Mouse (Mus musculus): ENCODE measurements at regions not wholly inside any gene's neighbourhood (a gene's known extent, or its start where the extent isn't known, plus 50 kb on each side); places are given as distances from the start of the nearest gene placed in this dataset.
A peak's percentile ranks its signal among the peaks of the same experiment; 100 is the strongest.

DNA sequence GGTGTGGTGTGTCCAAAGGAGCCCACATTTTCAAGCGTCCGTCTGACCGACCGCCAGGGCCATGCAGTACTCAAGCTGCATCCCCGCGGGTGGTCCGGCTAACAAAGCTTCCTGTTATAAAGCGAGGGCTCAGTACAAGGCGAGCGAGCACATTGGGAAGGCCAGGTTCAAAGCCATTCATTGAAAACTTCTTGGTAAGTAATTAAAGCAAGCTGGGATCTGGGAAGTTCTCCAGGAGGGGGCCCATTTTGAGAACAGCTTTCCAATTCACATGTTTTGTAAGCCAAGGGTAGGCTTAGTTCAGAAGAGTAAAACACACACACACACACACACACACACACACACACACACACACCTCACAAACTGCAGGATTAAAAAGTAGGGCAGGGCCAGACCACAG lies 57.3 kb upstream of the Prep start:
- peak; percentile 77 for ATAC-seq (ENCODE audit: low FRiP score)
- H3K4me1 ChIP-seq (replicated peaks): no peaks in the 10 kb centered on the region
- no peak overlapping the region for H3K4me2 ChIP-seq
- no peak overlapping the region for H3K9ac ChIP-seq
- H3K36me3 ChIP-seq: no peaks in the 10 kb centered on the region
- no peaks in the 10 kb centered on the region for H3K27me3 ChIP-seq
- H3K9me3 ChIP-seq: no peaks in the 10 kb centered on the region
- no peak overlapping the region for H3K4me3 ChIP-seq
- no peak overlapping the region for H3K27ac ChIP-seq
- 20% methylated on average over 10 of the region's 10 CpGs for WGBS

DNA sequence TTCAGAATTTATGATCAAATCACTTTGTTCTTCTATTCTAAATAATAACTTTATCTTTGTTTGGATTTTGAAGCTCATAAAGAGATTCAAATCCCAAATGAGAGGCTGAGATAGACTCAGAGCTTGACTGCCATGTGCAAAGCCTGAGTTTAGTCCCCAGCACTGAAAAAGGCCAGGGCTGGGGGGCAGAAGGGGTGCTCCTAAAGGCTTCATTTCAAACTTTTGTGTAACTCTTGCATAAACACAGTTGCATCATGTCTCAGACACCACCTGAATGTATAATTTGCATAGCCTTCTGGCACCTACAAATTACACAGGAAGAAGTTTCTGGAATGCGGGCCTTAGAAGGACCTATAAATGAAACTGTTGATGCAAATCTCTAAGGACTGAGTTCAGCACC lies 57.8 kb upstream of the Prep start:
- ATAC-seq (ENCODE audit: low FRiP score): no peak
- no peak overlapping the region for H3K4me3 ChIP-seq
- no peaks in the 10 kb centered on the region for H3K9me3 ChIP-seq
- H3K9ac ChIP-seq: no peak overlapping the region
- H3K36me3 ChIP-seq: no peaks in the 10 kb centered on the region
- H3K4me1 ChIP-seq (replicated peaks): no peaks in the 10 kb centered on the region
- 96% methylated on average over 1 of the region's 1 CpGs for WGBS
- no peaks in the 10 kb centered on the region for H3K27me3 ChIP-seq
- H3K27ac ChIP-seq: no peak overlapping the region
- H3K4me2 ChIP-seq: no peak overlapping the region

DNA sequence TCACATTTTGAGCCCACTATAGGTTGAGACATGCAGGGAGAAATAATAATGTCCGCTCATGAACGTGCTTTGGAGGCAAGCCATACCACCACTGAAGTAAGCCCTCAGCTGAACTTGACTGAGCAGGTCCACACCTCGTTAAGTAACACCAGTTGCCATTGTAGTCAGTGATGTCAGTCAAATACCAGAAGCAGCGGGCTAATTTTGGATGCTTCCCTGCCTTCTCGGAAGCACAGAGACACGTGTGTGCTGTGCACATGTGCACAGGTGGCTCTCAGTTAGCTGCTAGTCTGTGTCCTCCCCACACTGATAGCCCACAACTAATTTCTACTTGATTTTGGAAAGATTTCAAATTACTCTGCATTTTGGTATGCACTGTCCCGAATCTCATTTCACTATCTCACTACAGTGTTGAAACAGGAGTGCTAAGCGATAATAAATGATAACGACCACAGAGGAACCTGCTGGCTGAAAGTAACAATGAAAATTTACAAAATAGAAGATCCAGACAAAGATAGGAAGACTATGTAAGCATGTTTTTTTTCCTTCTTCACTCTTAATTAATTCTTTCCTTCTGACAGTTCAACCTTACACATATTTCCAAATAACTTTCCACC lies 62.9 kb upstream of the Prep start:
- Histone ChIP-seq H3K27me3 (no peaks in the 10 kb centered on the region), H3K27ac (no peak overlapping the region), H3K9me3 (no peaks in the 10 kb centered on the region), H3K4me3 (no peak overlapping the region), H3K4me1 (replicated peaks) (peaks cover 12% of the 10 kb centered on the region), H3K36me3 (no peaks in the 10 kb centered on the region), H3K4me2 (no peak overlapping the region), H3K9ac (no peak overlapping the region)
- ATAC-seq (ENCODE audit: low FRiP score): no peak
- 85% methylated on average over 9 of the region's 9 CpGs for WGBS

DNA sequence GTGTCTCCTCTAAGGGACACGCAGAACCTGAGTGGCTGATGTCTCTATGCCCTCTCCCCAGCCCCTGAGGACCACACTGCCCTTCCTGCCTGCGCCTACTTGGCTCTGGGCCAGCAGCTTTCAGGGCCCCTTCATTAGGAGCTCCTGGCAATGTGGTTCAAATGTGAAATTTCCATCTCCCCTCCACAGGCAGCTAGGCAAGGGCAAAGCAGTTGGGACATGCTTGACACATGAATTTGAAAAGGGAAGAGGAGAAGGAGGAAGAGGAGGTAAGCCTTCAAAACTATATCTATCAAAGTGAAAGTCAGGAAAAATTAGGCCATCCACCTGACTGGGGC lies 63.7 kb upstream of the Prep start:
- peaks cover 12% of the 10 kb centered on the region for H3K4me1 ChIP-seq (replicated peaks)
- no peaks in the 10 kb centered on the region for H3K36me3 ChIP-seq
- 53% methylated on average over 2 of the region's 2 CpGs for WGBS
- no peaks in the 10 kb centered on the region for H3K9me3 ChIP-seq
- H3K27ac ChIP-seq: no peak overlapping the region
- H3K9ac ChIP-seq: no peak overlapping the region; the same call in 1 of the 2 replicates
- no peak overlapping the region for H3K4me3 ChIP-seq
- ATAC-seq (ENCODE audit: low FRiP score): peak; percentile 21; the same call in 1 of the 2 replicates
- no peak overlapping the region for H3K4me2 ChIP-seq
- H3K27me3 ChIP-seq: no peaks in the 10 kb centered on the region

DNA sequence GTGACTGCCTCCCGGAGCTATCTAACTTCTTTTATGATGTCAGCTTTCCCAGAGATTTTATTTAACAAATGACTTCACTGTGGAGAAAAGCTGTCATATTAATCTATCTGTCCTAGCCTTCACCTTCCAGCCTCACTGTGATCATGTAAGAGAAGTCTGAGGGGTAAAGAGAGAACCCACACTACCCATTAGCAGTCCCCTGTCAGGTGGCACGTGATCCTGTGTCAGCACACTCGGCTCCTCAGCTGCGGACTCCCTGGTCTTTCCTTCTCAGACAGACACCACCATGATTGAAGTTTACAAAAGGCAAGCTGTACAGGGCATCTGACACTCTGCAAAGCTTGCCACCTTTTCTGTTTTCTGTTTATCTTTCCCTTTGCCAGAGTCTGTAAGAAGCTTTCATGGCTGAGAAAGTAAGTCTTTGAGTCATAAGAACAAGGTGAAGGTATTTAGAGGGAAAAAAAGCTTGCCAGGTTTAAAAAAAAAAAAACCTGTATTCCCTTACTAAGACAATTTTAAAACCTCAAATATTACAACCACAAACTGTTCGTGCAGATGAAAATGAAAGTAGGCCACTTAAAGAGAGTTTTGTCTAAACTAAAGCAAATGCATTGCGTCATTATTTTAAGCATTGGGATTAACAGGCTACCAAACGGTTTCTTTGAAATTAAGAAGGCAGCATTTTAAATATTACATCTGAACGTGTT lies 64.2 kb upstream of the Prep start:
- no peaks in the 10 kb centered on the region for H3K9me3 ChIP-seq
- H3K36me3 ChIP-seq: no peaks in the 10 kb centered on the region
- no peak for ATAC-seq (ENCODE audit: low FRiP score)
- H3K27me3 ChIP-seq: no peaks in the 10 kb centered on the region
- no peak overlapping the region for H3K4me2 ChIP-seq
- no peak overlapping the region for H3K9ac ChIP-seq
- H3K4me3 ChIP-seq: no peak overlapping the region
- WGBS: 71% methylated on average over 8 of the region's 8 CpGs
- no peak overlapping the region for H3K27ac ChIP-seq
- H3K4me1 ChIP-seq (replicated peaks): peaks cover 12% of the 10 kb centered on the region

DNA sequence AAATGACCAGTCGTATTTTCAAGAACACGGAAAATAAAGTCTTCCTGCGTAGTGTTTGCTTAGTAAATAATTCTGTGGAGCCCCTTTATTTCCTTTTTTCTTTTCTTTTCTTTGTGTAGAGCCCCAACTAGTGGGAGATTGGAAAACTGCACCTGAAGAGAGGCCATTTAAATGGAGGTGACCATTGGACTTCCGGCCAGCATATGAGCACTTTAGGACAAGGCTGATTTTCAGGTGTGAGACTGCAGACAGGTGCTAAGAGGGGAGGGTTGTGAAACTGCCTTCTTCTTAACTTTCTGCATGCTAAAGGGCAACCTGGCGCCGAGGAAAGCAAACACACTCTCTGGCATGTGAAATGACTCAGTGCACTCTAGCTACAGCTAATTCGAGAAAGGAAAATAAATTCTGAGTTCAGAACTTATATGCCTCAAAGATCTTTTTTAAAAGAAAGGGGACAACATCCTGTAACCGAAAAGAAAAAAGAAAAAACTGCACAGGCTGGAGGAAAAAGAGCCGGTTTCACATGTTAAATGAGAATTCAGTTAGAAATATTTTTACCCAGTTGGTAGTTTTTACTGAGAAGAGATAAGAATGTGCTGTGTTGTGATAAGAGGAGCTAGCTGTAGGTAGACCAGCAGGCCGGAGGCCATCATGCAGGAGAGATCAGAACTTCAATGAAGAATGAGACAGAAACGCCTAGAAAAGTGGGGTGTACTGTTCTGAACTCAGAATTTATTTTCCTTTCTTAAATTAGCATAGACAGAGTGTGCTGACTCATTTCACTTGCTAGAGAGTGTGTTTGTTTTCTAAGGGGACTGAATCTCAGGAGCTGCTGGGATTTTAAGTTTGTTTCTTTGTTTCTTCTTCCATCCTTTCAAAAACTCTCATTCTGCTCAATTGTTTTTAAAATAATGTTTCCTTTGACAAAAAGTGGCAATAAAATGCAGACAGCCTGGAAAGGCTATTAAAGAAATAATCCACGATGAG lies 65.8 kb upstream of the Prep start:
- H3K27ac ChIP-seq: peak overlapping the region; percentile 89
- ATAC-seq (ENCODE audit: low FRiP score): peak; percentile 28; the same call in 1 of the 2 replicates
- WGBS: 50% methylated on average over 12 of the region's 12 CpGs
- peak overlapping the region; percentile 71 for H3K4me2 ChIP-seq
- peaks cover 18% of the 10 kb centered on the region for H3K4me1 ChIP-seq (replicated peaks)
- H3K9ac ChIP-seq: peak overlapping the region; percentile 71
- H3K36me3 ChIP-seq: no peaks in the 10 kb centered on the region
- peak overlapping the region; percentile 41 for H3K4me3 ChIP-seq
- no peaks in the 10 kb centered on the region for H3K9me3 ChIP-seq
- H3K27me3 ChIP-seq: no peaks in the 10 kb centered on the region

DNA sequence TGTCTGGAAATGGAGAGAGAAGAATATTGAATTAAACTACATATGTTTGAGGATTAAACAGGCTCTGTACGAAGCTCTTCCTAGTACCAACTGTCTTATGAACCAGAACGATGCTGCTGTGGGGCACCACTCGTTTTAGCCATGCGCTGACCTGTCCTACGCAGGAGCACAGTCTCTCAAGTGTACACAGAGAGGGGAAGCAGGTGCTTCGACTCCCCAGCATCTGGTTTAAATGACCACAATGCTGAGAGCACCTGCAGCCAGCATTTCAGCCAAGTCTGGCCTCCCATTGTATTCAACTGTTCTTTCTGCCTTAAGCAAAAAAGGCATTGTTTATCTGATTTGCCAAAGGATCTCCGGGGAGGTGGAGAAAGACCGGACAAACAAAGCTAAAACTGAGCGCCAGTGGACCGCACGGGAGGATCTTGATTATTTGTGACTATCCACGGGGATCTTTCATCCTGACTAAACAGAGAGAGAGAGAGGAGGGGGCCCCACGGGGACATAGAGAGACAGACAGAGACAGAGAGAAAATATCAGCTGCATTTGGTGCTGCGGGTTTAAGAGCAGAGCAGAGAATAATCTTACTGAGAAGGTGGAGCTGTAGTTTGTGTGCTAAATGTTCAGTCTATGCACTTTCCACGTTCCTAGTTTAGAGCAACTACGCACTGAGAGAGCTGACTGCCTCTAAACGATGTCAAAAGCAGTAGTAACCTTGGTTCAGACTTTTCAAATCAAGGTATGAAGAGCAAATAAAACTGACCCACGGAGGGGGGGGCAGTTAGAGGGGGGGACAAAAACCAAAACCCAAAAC lies 66.8 kb upstream of the Prep start:
- H3K9ac ChIP-seq: peak overlapping the region; percentile 71
- no peaks in the 10 kb centered on the region for H3K9me3 ChIP-seq
- WGBS: 10% methylated on average over 18 of the region's 18 CpGs
- H3K27ac ChIP-seq: peak overlapping the region; percentile 89
- peaks cover 18% of the 10 kb centered on the region for H3K4me1 ChIP-seq (replicated peaks)
- peak overlapping the region; percentile 71 for H3K4me2 ChIP-seq
- no peaks in the 10 kb centered on the region for H3K36me3 ChIP-seq
- H3K4me3 ChIP-seq: peak overlapping the region; percentile 41
- ATAC-seq (ENCODE audit: low FRiP score): peak; percentile 71
- no peaks in the 10 kb centered on the region for H3K27me3 ChIP-seq

DNA sequence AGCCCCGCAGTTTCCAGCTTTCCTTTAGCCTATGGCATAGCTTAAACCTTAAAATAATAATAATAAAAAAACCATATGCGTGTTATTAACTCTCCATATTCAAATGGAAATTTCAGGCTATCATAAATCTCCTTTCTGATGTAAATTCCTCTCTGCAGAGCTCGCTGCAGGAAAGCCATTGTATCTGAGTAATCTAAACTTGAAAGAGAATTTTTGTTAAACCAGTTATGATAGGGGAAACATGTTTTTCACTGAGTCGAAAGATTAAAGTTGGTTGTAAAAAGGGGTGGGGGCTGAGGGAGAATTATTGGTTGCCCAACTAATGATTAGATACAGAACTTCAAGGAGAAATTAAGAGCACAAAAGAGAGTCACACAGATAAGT lies 69.1 kb upstream of the Prep start:
- 3% methylated on average over 4 of the region's 4 CpGs for WGBS
- H3K36me3 ChIP-seq: no peaks in the 10 kb centered on the region
- H3K9ac ChIP-seq: peak overlapping the region; percentile 51; the same call in 1 of the 2 replicates
- peak overlapping the region; percentile 52 for H3K4me2 ChIP-seq
- H3K4me1 ChIP-seq (replicated peaks): peaks cover 21% of the 10 kb centered on the region
- H3K9me3 ChIP-seq: no peaks in the 10 kb centered on the region
- H3K4me3 ChIP-seq: peak overlapping the region; percentile 27; the same call in 1 of the 2 replicates
- no peak overlapping the region for H3K27ac ChIP-seq
- H3K27me3 ChIP-seq: no peaks in the 10 kb centered on the region
- ATAC-seq (ENCODE audit: low FRiP score): no peak

DNA sequence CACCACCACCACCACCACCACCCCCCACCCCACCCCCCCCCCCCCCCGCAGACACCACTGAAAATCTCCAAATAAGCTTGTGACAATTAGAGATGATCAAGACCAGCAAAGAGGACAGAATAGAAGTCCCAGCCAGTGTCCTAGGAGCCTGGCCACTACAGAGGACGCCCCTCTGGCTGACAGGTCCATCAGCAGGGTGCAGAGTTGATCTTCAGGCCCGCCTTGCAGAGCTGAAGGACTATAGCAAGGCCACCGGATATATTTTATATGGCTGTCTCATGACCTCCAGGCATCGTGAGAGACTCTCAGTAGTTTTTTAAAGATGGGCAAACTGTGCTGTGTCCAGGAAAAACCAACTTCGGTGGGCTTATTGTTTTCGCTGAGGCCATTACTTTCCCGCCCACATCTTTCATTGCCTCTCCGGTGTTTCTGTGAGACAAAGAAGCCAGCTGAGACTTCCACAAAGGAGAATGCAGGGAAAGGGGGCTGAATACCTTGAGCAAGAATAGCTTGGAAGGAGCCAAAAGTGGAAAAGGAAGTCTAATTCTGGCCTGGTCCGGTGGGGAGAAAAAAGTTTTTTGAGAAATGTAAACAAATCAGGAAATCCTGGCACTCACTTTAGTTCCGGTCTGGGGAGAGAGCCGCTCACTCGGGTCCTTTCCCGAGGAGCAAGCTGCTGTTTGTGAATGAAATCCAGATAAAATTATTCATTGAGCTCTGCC lies 69.7 kb upstream of the Prep start:
- WGBS: 2% methylated on average over 13 of the region's 14 CpGs
- Histone ChIP-seq H3K27ac (no peak overlapping the region), H3K27me3 (no peaks in the 10 kb centered on the region), H3K9me3 (no peaks in the 10 kb centered on the region), H3K4me3 (peak overlapping the region; percentile 27), H3K4me1 (replicated peaks) (peaks cover 21% of the 10 kb centered on the region), H3K4me2 (peak overlapping the region; percentile 52), H3K36me3 (no peaks in the 10 kb centered on the region), H3K9ac (peak overlapping the region; percentile 51; the same call in 1 of the 2 replicates)
- no peak for ATAC-seq (ENCODE audit: low FRiP score)

DNA sequence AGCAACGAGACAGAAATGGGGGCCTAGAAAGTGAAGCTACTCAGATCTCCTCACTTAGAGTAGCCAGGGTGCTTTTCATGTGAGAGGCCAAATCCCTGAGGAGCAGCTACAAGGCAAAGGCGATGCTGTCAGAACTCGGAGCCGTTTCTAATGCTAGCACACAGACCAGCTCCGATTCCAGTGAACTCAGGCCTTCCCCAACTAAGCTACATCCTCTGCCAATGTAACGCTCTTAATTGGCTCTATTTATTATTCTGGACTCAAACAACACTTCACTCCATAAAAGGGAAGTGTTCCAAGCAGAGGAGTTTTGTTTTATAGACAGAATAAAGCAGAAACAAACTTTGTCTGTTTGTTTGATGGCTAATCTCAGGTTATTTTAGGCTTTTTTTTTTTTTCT lies 71.2 kb upstream of the Prep start:
- no peaks in the 10 kb centered on the region for H3K36me3 ChIP-seq
- H3K9me3 ChIP-seq: no peaks in the 10 kb centered on the region
- no peak overlapping the region for H3K4me2 ChIP-seq
- H3K4me1 ChIP-seq (replicated peaks): peaks cover 21% of the 10 kb centered on the region
- no peak overlapping the region for H3K9ac ChIP-seq
- no peak overlapping the region for H3K27ac ChIP-seq
- 55% methylated on average over 6 of the region's 6 CpGs for WGBS
- H3K4me3 ChIP-seq: no peak overlapping the region
- ATAC-seq (ENCODE audit: low FRiP score): no peak
- no peaks in the 10 kb centered on the region for H3K27me3 ChIP-seq
